Mouse (Mus musculus) neural tube, embryonic 12.5 days (tissue): ENCODE data around the gene Slc25a35. TPM values are rescaled to one million over a fixed set of nuclear protein-coding genes. Genes with fewer than 3 reads are reported as not detected.
"Not testable (repeated sequence)": the region's sequence is repeated elsewhere in the genome, so short reads cannot be mapped to it uniquely, and the experiment has no call there.

Source experiments
- ATAC-seq: fragments of 200-750 bp; cut with Nextera tagmentation; 2 replicates; pipeline ENCODE4 v1.8.0; 2017; ENCODE audit warnings: low read depth, mild to moderate bottlenecking, moderate TSS enrichment, moderate library complexity; ENCODE audit not compliant: low FRiP score
- H3K27ac ChIP-seq: fragments of 300-500 bp; sonication (generic); 2 replicates; pipeline ENCODE4 v1.5.1; 2016
- H3K27me3 ChIP-seq: fragments of 300-500 bp; sonication (generic); replicated peaks from 2 replicates; pipeline ENCODE4 v1.6.1; 2016; ENCODE audit warnings: mild to moderate bottlenecking
- H3K36me3 ChIP-seq: fragments of 300-500 bp; sonication (generic); 2 replicates; pipeline ENCODE4 v1.6.1; 2016; ENCODE audit warnings: mild to moderate bottlenecking
- H3K4me1 ChIP-seq: fragments of 300-500 bp; sonication (generic); 2 replicates; pipeline ENCODE4 v1.6.1; 2016
- H3K4me2 ChIP-seq: fragments of 300-500 bp; sonication (generic); replicated peaks from 2 replicates; pipeline ENCODE4 v1.6.1; 2016; ENCODE audit warnings: mild to moderate bottlenecking
- H3K4me3 ChIP-seq: fragments of 300-500 bp; sonication (generic); 2 replicates; pipeline ENCODE4 v1.5.1; 2016
- H3K9ac ChIP-seq: fragments of 300-500 bp; sonication (generic); 2 replicates; pipeline ENCODE4 v1.6.1; 2016; ENCODE audit warnings: mild to moderate bottlenecking
- H3K9me3 ChIP-seq: fragments of 300-500 bp; sonication (generic); 2 replicates; pipeline ENCODE4 v1.6.1; 2016; ENCODE audit warnings: mild to moderate bottlenecking
- WGBS: fragments of 180-500 bp; shearing (Covaris S2); methylation state at CpG from one replicate; pipeline ENCODE4 v1.1.7; 2016; 5-methylcytosine and 5-hydroxymethylcytosine counted together
- polyA plus RNA-seq: library from polyadenylated mRNA; unstranded; fragments of >200 nt; fragmentation: Nextera tagmentation; extraction: Ambion mirVana; gene quantifications from 2 replicates; pipeline ENCODE4 v1.2.1, GENCODE M21; 2016

Slc25a35 gene
- polyA plus RNA-seq: 1.9 and 2.5 TPM in 2 replicates

DNA sequence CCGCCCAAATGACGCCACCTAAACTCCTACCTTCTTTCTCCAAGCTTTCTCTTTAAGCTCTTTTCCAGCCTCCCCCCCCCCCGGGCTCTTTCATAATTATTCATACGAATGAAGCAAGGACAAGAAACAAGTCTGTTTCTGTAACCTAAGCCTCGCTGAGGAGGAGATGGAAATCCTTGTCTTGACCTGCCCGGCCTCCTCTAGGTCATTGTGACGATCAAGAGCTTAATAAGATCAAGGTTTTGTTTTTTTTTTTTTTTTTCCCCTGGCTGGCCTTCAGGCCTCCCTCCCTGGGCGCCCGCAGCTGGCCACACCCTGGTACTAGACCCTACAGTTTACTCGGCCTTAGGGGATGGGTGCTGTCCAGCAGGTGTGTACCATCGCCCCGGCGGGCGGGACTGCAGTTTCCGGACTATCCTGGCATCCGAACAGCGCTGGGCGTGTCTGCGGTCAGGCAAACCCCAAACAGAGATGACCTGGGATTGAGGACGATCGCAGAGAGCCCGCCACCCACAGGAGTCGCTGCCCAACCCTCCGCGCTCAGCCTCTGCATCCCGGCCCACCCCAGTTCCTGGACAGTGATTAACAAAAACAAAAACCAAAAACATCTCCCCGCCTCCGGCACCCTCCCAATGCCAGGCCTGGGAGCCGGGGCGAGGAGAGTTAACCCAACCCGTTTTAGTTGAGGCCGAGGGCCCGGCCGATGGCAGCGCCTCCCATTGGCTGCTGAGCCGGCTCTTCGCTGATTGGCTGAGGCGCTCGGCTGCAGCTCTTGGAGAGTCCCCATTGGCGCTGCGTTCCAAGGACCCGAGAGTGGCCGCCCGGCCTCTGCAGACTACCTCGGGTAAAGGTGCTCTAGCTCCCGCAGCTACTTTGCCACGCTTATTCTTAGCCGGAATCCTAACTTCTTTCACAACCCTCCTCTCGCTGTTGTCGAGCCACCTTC is at the start of gene Slc25a35:
TSS of gene Slc25a35 (plus strand) at position 795 of the 946 bp plus-strand sequence.
- H3K4me3 ChIP-seq: peak within 1 kb of the TSS; percentile 64
- ATAC-seq: peak; percentile 97
- H3K4me2 ChIP-seq: peak within 1 kb of the TSS; percentile 89
- H3K27ac ChIP-seq: no peak within 1 kb of the TSS
- peaks cover 12% of the 10 kb centered on the region for H3K4me1 ChIP-seq
- H3K36me3 ChIP-seq: no peaks in the 10 kb centered on the region
- peak within 1 kb of the TSS; percentile 61 for H3K9ac ChIP-seq
- H3K9me3 ChIP-seq: no peaks in the 10 kb centered on the region
- under 1% methylated on average over 50 of the region's 50 CpGs for WGBS
- H3K27me3 ChIP-seq: no peaks in the 10 kb centered on the region

- H3K9ac ChIP-seq: no peak overlapping the region
- no peak overlapping the region for H3K4me3 ChIP-seq
- H3K9me3 ChIP-seq: no peaks in the 10 kb centered on the region
- no peaks in the 10 kb centered on the region for H3K27me3 ChIP-seq
- 0 out of 2 replicates have a peak, but pooled peaks cover 2% of the 10 kb centered on the region for H3K4me1 ChIP-seq
- no peak for ATAC-seq
- no peak overlapping the region for H3K27ac ChIP-seq
- no peak overlapping the region for H3K4me2 ChIP-seq
- no peaks in the 10 kb centered on the region for H3K36me3 ChIP-seq
- 52% methylated on average over 3 of the region's 3 CpGs for WGBS
Observed at GRCm38 (mm10) chr11:68923191-68923590, 44.7 kb upstream of the Slc25a35 start.

DNA sequence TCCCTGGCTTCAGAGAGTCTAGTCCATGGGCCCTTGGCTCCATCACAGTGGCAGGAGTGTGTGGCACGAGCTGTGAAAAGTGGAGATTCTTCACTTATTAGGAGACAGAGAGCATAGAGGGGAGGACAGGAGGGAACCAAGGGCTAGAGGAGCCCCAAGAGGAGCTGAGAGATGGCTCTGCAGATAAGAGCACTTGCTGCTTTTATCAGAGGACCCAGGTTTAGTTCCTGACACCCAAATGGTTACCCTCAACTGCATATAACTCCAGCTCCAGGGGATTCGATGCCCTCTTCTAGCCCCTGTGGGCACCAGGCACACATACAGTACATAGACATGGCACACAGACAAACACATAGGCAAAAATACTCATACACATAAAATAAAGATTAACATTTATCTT is 43.2 kb upstream of the Slc25a35 start:
- Histone ChIP-seq H3K4me2 (no peak overlapping the region), H3K4me1 (0 out of 2 replicates have a peak, but pooled peaks cover 2% of the 10 kb centered on the region), H3K9me3 (no peaks in the 10 kb centered on the region), H3K27me3 (no peaks in the 10 kb centered on the region), H3K4me3 (no peak overlapping the region), H3K9ac (no peak overlapping the region), H3K27ac (no peak overlapping the region), H3K36me3 (no peaks in the 10 kb centered on the region)
- ATAC-seq: no peak
- WGBS: 82% methylated on average over 2 of the region's 2 CpGs

GRCm38 (mm10) chr11:68926981-68927380 is 41.0 kb upstream of the Slc25a35 start, which contains the start of gene Odf4:
Gene Odf4 (minus strand): TSS chr11:68927081.
- H3K4me1 ChIP-seq: 0 out of 2 replicates have a peak, but pooled peaks cover 2% of the 10 kb centered on the region
- H3K27me3 ChIP-seq: no peaks in the 10 kb centered on the region
- ATAC-seq: no peak
- no peak within 1 kb of the TSS for H3K4me2 ChIP-seq
- no peaks in the 10 kb centered on the region for H3K9me3 ChIP-seq
- 82% methylated on average over 3 of the region's 3 CpGs for WGBS
- H3K4me3 ChIP-seq: no peak within 1 kb of the TSS
- no peak within 1 kb of the TSS for H3K9ac ChIP-seq
- no peak within 1 kb of the TSS for H3K27ac ChIP-seq
- H3K36me3 ChIP-seq: no peaks in the 10 kb centered on the region

- Histone ChIP-seq H3K4me1 (no peaks in the 10 kb centered on the region), H3K9ac (no peak overlapping the region), H3K9me3 (no peaks in the 10 kb centered on the region), H3K4me2 (no peak overlapping the region), H3K27ac (no peak overlapping the region), H3K36me3 (no peaks in the 10 kb centered on the region), H3K4me3 (no peak overlapping the region), H3K27me3 (no peaks in the 10 kb centered on the region)
- no peak for ATAC-seq
- WGBS: 84% methylated on average over 6 of the region's 6 CpGs
Observed at GRCm38 (mm10) chr11:68929947-68930346, 38.0 kb upstream of the Slc25a35 start.

- ATAC-seq: no peak
- Histone ChIP-seq H3K9me3 (no peaks in the 10 kb centered on the region), H3K4me2 (no peak overlapping the region), H3K9ac (no peak overlapping the region), H3K4me3 (no peak overlapping the region), H3K4me1 (no peaks in the 10 kb centered on the region), H3K27me3 (no peaks in the 10 kb centered on the region), H3K27ac (no peak overlapping the region), H3K36me3 (no peaks in the 10 kb centered on the region)
- WGBS: 75% methylated on average over 5 of the region's 5 CpGs
Observed at GRCm38 (mm10) chr11:68933885-68934507, 33.9 kb upstream of the Slc25a35 start.

DNA sequence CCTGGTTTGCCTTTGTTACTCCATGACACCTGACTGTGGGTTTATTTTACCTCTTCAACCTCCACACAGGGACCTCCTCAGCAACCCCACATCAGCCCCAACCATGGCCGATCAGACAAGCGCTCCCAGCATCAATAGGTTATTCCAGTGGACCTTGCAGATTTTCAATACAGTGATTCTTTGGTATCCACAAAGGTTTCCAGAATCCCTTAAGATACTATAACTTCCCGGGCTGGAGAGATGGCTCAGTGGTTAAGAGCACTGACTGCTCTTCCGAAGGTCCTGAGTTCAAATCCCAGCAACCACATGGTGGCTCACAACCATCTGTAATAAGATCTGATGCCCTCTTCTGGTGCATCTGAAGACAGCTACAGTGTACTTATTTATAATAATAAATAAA is 31.0 kb upstream of the Slc25a35 start:
- not testable (repeated sequence) for H3K9ac ChIP-seq, ATAC-seq, H3K9me3 ChIP-seq, H3K4me1 ChIP-seq, H3K27me3 ChIP-seq, H3K4me2 ChIP-seq, H3K36me3 ChIP-seq, H3K4me3 ChIP-seq, H3K27ac ChIP-seq
- WGBS: 87% methylated on average over 4 of the region's 4 CpGs

DNA sequence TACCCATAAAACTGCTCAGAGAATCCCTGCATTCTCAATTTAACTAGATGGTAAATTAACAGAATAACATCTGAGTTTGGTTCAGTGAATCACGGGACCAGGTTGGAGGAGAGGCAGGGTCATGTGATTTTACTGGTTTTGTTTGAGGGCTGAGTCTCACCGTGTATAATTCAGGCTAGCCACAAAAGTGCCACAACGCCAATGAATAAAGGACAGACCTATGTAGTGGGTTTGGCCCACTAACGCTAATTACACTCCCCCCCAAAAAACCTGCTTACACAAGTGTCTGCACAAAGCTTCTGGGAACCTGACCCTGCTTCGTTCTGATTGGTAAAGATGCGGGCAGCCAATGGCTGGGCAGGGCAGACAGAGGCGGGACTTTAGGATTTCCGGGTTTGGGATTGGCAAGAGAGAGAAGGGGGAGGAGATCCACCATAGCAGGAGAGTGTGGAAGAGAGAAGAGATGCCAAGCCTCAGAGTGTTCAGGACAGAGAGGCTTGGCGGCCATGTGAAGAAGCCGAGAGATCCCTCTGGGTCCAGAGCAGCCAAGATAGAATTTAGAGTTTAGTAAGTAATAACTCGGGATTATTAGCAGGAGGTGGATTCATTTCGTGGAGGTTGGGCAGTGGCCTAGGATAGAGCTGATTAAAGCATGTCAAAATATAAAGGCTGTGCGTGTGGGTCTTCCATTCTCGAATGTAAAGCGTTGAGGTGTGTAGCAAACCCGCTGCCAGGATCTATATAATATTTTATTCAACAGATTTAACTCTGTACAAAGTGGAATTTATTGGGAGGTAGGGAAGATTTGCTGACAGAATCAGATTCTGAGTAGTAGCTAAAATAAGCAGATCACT is 28.3 kb upstream of the Slc25a35 start:
- Histone ChIP-seq H3K4me3 (peak overlapping the region; percentile 43), H3K27ac (no peak overlapping the region), H3K9me3 (no peaks in the 10 kb centered on the region), H3K4me1 (peaks cover 4% of the 10 kb centered on the region), H3K9ac (peak overlapping the region; percentile 63), H3K27me3 (no peaks in the 10 kb centered on the region), H3K36me3 (no peaks in the 10 kb centered on the region), H3K4me2 (peak overlapping the region; percentile 66)
- WGBS: 5% methylated on average over 16 of the region's 16 CpGs
- peak; percentile 100 for ATAC-seq

DNA sequence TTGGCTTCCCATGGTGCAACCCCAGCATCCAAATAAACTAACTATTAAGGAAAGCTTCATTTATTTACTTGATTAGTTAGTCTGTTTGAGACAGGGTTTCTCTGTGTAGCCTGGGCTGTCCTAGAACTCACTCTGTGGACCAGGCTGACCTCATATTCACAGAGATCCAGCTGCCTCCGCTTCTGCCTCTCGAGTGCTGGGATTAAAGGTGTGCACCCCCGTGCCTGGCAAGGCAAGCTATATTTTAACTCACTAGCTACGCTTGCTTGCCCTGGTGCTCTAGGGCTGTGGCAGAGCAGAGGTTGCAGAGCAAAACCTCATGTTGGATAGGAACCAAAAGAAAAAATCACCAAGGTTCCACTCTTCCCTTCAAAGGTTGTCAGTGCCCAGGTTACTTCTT is 27.4 kb upstream of the Slc25a35 start:
- H3K36me3 ChIP-seq: no peaks in the 10 kb centered on the region
- 70% methylated on average over 4 of the region's 4 CpGs for WGBS
- no peak for ATAC-seq
- peak overlapping the region; percentile 66 for H3K4me2 ChIP-seq
- no peaks in the 10 kb centered on the region for H3K9me3 ChIP-seq
- peaks cover 4% of the 10 kb centered on the region for H3K4me1 ChIP-seq
- peak overlapping the region; percentile 43 for H3K4me3 ChIP-seq
- no peaks in the 10 kb centered on the region for H3K27me3 ChIP-seq
- peak overlapping the region; percentile 63 for H3K9ac ChIP-seq
- no peak overlapping the region for H3K27ac ChIP-seq

GRCm38 (mm10) chr11:68942731-68943130 is 25.2 kb upstream of the Slc25a35 start:
- no peak overlapping the region for H3K4me3 ChIP-seq
- no peak overlapping the region for H3K4me2 ChIP-seq
- H3K9me3 ChIP-seq: no peaks in the 10 kb centered on the region
- no peak overlapping the region for H3K9ac ChIP-seq
- H3K27me3 ChIP-seq: peaks cover 12% of the 10 kb centered on the region
- 93% methylated on average over 8 of the region's 8 CpGs for WGBS
- peaks cover 10% of the 10 kb centered on the region for H3K4me1 ChIP-seq
- no peak for ATAC-seq
- H3K27ac ChIP-seq: no peak overlapping the region
- no peaks in the 10 kb centered on the region for H3K36me3 ChIP-seq

DNA sequence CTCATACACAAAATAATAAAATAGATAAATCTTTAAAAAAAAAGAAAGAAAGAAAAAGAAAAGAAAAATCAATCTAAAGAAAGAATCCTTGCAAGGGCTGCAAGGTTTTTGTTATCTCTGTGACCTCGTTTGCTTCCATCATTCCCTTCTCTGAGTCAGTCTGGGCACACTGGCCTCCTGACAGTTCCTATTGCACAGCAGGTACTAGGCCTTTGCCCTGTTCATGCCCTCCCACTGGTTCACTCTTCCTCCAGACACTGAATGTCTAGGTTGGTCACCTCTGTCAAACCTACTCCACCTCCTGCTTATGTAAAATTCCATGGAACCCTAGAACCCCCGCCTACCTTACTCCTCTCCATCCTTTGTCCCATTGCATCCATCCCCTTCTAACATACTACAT is 22.7 kb upstream of the Slc25a35 start:
- no peak overlapping the region for H3K4me2 ChIP-seq
- 78% methylated on average over 2 of the region's 2 CpGs for WGBS

DNA sequence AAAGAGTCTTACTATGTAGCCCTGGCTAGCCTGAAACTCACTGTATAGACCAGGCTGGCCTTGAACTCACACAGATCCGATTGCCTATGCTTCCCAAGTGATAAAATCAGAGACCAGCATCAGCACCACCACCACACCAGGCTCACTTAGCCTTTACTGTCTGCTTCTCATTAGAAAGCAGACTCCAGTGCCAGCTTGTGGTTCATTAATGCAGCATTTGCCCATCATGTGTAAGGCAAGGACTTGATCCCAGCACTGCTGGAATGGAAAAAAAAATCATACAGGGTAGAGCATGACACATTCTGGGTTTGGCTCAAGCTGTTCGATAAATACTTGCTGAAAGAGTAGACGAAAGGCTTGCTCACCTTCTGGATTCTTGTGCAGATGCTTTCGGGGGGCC is 21.9 kb upstream of the Slc25a35 start:
- peaks cover 5% of the 10 kb centered on the region; the same call in 1 of the 2 replicates for H3K4me1 ChIP-seq
- no peak overlapping the region for H3K4me2 ChIP-seq
- H3K9ac ChIP-seq: no peak overlapping the region
- H3K4me3 ChIP-seq: no peak overlapping the region
- ATAC-seq: no peak
- no peak overlapping the region for H3K27ac ChIP-seq
- peaks cover 16% of the 10 kb centered on the region for H3K27me3 ChIP-seq
- no peaks in the 10 kb centered on the region for H3K36me3 ChIP-seq
- 89% methylated on average over 4 of the region's 4 CpGs for WGBS
- no peaks in the 10 kb centered on the region for H3K9me3 ChIP-seq

More for the DNA sequence above, 22.7 kb upstream of the Slc25a35 start:
- Histone ChIP-seq H3K27ac (no peak overlapping the region), H3K9ac (no peak overlapping the region), H3K9me3 (no peaks in the 10 kb centered on the region), H3K4me1 (peaks cover 10% of the 10 kb centered on the region), H3K27me3 (peaks cover 16% of the 10 kb centered on the region), H3K36me3 (no peaks in the 10 kb centered on the region), H3K4me3 (no peak overlapping the region)
- no peak for ATAC-seq
